ENCODE assay signal across 12 mouse cellular contexts in the genomic region with DNA sequence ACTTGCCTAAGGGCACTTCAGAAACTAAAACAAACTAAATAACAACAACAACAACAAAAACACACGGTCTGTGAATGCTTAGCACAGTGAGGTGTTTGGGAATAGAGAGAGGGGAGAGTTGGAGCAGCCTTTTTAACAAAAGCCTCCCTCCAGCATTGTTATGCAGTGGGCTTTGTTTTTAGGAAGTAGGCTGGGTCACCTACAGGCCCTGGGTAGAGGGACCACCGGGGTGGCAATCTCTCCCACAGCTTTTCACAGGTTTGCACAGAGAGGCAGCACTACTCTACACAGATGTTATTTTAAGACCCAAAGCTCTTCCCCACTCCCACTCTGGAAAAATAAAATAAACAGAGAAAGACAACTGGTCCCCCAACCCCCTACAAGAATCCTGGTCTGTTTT. TPM values are rescaled to one million over a fixed set of nuclear protein-coding genes. Genes with fewer than 3 reads are reported as not detected.
A peak's percentile ranks its signal among the peaks of the same experiment; 100 is the strongest.
DNase-seq lines count a peak whose midpoint lies in the region; ATAC-seq and TF ChIP-seq lines count a peak whose summit lies in the region.
"Had no signal": no experiment of that assay in that cellular context is flagged by ENCODE, and none has a peak within 500 bp of the region (broad histone marks: within the 10 kb centered on the region; RNA-seq: fewer than 3 reads in every experiment).

No protein-coding gene starts in this region.

- H3K27ac ChIP-seq in forebrain, embryonic 13.5 days: peak overlapping the region; percentile 31; the same call in 1 of the 2 replicates
- H3K27ac ChIP-seq in forebrain, postnatal 0 days (ENCODE audit: low read depth, low read length): no peak overlapping the region
- H3K27ac ChIP-seq in midbrain, embryonic 13.5 days: peak overlapping the region; percentile 32; the same call in 1 of the 2 replicates
- no peak overlapping the region for H3K27ac ChIP-seq in midbrain, embryonic 14.5 days (replicated peaks; ENCODE audit: low read depth, low read length)
- H3K27ac ChIP-seq: kidney, postnatal 0 days; neural tube, embryonic 12.5 days had no signal

- H3K9me3 ChIP-seq in forebrain, embryonic 13.5 days (replicated peaks): no peaks in the 10 kb centered on the region
- H3K9me3 ChIP-seq in forebrain, postnatal 0 days (ENCODE audit: low read length): no peaks in the 10 kb centered on the region
- no peaks in the 10 kb centered on the region for H3K9me3 ChIP-seq in midbrain, embryonic 13.5 days
- H3K9me3 ChIP-seq in midbrain, embryonic 14.5 days (ENCODE audit: control insufficient read depth, low read length): no peaks in the 10 kb centered on the region
- H3K9me3 ChIP-seq: heart, embryonic 13.5 days; neural tube, embryonic 12.5 days had no signal

- no peak for TF ChIP-seq CTCF in forebrain, postnatal 0 days (IDR thresholded peaks at IDR 0.05; ENCODE audit: low read depth)

- peaks cover 71% of the 10 kb centered on the region for H3K36me3 ChIP-seq in forebrain, embryonic 13.5 days (ENCODE audit: poor library complexity, severe bottlenecking)
- peaks cover 41% of the 10 kb centered on the region for H3K36me3 ChIP-seq in forebrain, postnatal 0 days (ENCODE audit: insufficient read depth)
- H3K36me3 ChIP-seq in midbrain, embryonic 13.5 days: peaks cover 72% of the 10 kb centered on the region
- H3K36me3 ChIP-seq in midbrain, embryonic 14.5 days (ENCODE audit: control insufficient read depth, insufficient read depth, low read length): peaks cover 68% of the 10 kb centered on the region
- peaks cover 11% of the 10 kb centered on the region for H3K36me3 ChIP-seq in myocyte (ENCODE audit: control insufficient read depth, insufficient read depth)

- no peak overlapping the region for H3K9ac ChIP-seq in forebrain, embryonic 13.5 days
- no peak overlapping the region for H3K9ac ChIP-seq in forebrain, postnatal 0 days
- H3K9ac ChIP-seq in midbrain, embryonic 13.5 days (replicated peaks): peak overlapping the region; percentile 42; the same call in 1 of the 2 replicates
- H3K9ac ChIP-seq in midbrain, embryonic 14.5 days (replicated peaks; ENCODE audit: low read length): no peak overlapping the region; the same call in 1 of the 2 replicates
- H3K9ac ChIP-seq: heart, embryonic 13.5 days; neural tube, embryonic 12.5 days had no signal

- WGBS in forebrain, embryonic 13.5 days: 0% methylated on average over 2 of the region's 2 CpGs
- 10% methylated on average over 2 of the region's 2 CpGs for WGBS in forebrain, postnatal 0 days
- 7% methylated on average over 2 of the region's 2 CpGs for WGBS in midbrain, embryonic 13.5 days
- WGBS in midbrain, embryonic 14.5 days: 8% methylated on average over 2 of the region's 2 CpGs

- ATAC-seq in forebrain, embryonic 13.5 days: no peak
- no peak for ATAC-seq in forebrain, postnatal 0 days
- no peak for ATAC-seq in midbrain, embryonic 13.5 days
- no peak for ATAC-seq in midbrain, embryonic 14.5 days (ENCODE audit: low FRiP score, low TSS enrichment)

- DNase-seq in forebrain, postnatal 0 days: no peak
- no peak for DNase-seq in midbrain, embryonic 14.5 days
- DNase-seq in forelimb bud, embryonic 11.5 days (ENCODE audit: low read depth, low spot score): peak; percentile 38
- no peak for DNase-seq in layer of hippocampus, postnatal 25 days (ENCODE audit: extremely low spot score in 1 of 2, low spot score in 1 of 2)
- DNase-seq in gastrocnemius, postnatal 4 days (ENCODE audit: low spot score in 2 of 2): no peak
- DNase-seq: right cerebral cortex, postnatal 25 days had no signal

- peaks cover 55% of the 10 kb centered on the region for H3K4me1 ChIP-seq in forebrain, embryonic 13.5 days
- H3K4me1 ChIP-seq in forebrain, postnatal 0 days (ENCODE audit: insufficient read depth): peaks cover 6% of the 10 kb centered on the region; the same call in 1 of the 2 replicates
- peaks cover 46% of the 10 kb centered on the region for H3K4me1 ChIP-seq in midbrain, embryonic 13.5 days (replicated peaks)
- H3K4me1 ChIP-seq in midbrain, embryonic 14.5 days (ENCODE audit: control insufficient read depth, insufficient read depth, low read length): peaks cover 15% of the 10 kb centered on the region

- no peaks in the 10 kb centered on the region for H3K79me2 ChIP-seq in myocyte (ENCODE audit: control insufficient read depth, insufficient read depth)

- no peak for TF ChIP-seq POLR2A in myocyte (IDR thresholded peaks at IDR 0.05; ENCODE audit: insufficient read length, low read depth)

- no peak overlapping the region for H3K4me2 ChIP-seq in forebrain, embryonic 13.5 days
- no peak overlapping the region for H3K4me2 ChIP-seq in forebrain, postnatal 0 days (ENCODE audit: low read depth)
- no peak overlapping the region for H3K4me2 ChIP-seq in midbrain, embryonic 13.5 days (replicated peaks)
- no peak overlapping the region for H3K4me2 ChIP-seq in midbrain, embryonic 14.5 days (ENCODE audit: low read length)
- H3K4me2 ChIP-seq in myocyte (ENCODE audit: low read depth): peak overlapping the region; percentile 12
- H3K4me2 ChIP-seq: heart, embryonic 13.5 days had no signal

- H3ac ChIP-seq in myocyte (ENCODE audit: control insufficient read depth, insufficient read length): no peak overlapping the region

- peaks cover 13% of the 10 kb centered on the region for H3K27me3 ChIP-seq in forebrain, embryonic 13.5 days
- no peaks in the 10 kb centered on the region for H3K27me3 ChIP-seq in forebrain, postnatal 0 days (ENCODE audit: insufficient read depth, low read length)
- H3K27me3 ChIP-seq in midbrain, embryonic 13.5 days: no peaks in the 10 kb centered on the region
- no peaks in the 10 kb centered on the region for H3K27me3 ChIP-seq in midbrain, embryonic 14.5 days (ENCODE audit: control insufficient read depth, insufficient read depth, low read length)
- H3K27me3 ChIP-seq in myocyte (ENCODE audit: control insufficient read depth, insufficient read depth, insufficient read length): no peaks in the 10 kb centered on the region
- H3K27me3 ChIP-seq: heart, embryonic 13.5 days; neural tube, embryonic 12.5 days had no signal

- no peak overlapping the region for H3K4me3 ChIP-seq in forebrain, embryonic 13.5 days
- no peak overlapping the region for H3K4me3 ChIP-seq in forebrain, postnatal 0 days (ENCODE audit: low read depth, low read length)
- H3K4me3 ChIP-seq in midbrain, embryonic 13.5 days (replicated peaks): no peak overlapping the region
- H3K4me3 ChIP-seq in midbrain, embryonic 14.5 days (replicated peaks; ENCODE audit: low read depth, low read length): no peak overlapping the region
- H3K4me3 ChIP-seq in myocyte: no peak overlapping the region
- H3K4me3 ChIP-seq: heart, embryonic 13.5 days; neural tube, embryonic 12.5 days had no signal

TF ChIP-seq in myocyte, 11 proteins besides CTCF, POLR2A, EP300 and RAD21:
- no peak for TF ChIP-seq MYOG (IDR thresholded peaks at IDR 0.05; ENCODE audit: control insufficient read depth in 1 of 3, insufficient read depth in 1 of 3, insufficient read length in 2 of 3, low read depth in 2 of 3)
TF ChIP-seq in myocyte: peak in this region for 0.

RNA-seq across cellular contexts. Expression of gene Fancc, which starts 31.8 kb away (rescaled TPM):
- polyA plus RNA-seq in forebrain, embryonic 13.5 days (2015; fragmentation: Nextera tagmentation; extraction: Ambion mirVana): 13.7 and 18.1 TPM in 2 replicates
- 9.3 and 12.2 TPM in 2 replicates for total RNA-seq in forebrain, postnatal 0 days (2014; rRNA removed)
- polyA plus RNA-seq in forebrain, postnatal 0 days (2015; fragmentation: Nextera tagmentation; extraction: Ambion mirVana): 7.4 and 8.0 TPM in 2 replicates
- 17.6 and 19.7 TPM in 2 replicates for polyA plus RNA-seq in midbrain, embryonic 13.5 days (2015; fragmentation: Nextera tagmentation; extraction: Ambion mirVana)
- polyA plus RNA-seq in midbrain, embryonic 14.5 days (2014; fragmentation: Nextera tagmentation; extraction: Ambion mirVana): 12.6 and 18.1 TPM in 2 replicates
- polyA plus RNA-seq in myocyte (2012; fragmentation: generic; extraction: Trizol): 8.1 TPM
- 1 to 10 TPM; 5.4 to 7.7 TPM for total RNA-seq in layer of hippocampus, postnatal 25 days (2021)
- 1 to 10 TPM; 8.0 to 9.0 TPM for total RNA-seq in gastrocnemius, postnatal 4 days (2021)

RNA-seq across cellular contexts. Expression of gene Ptch1, which starts 44.5 kb away (rescaled TPM):
- polyA plus RNA-seq in forebrain, embryonic 13.5 days (2015; fragmentation: Nextera tagmentation; extraction: Ambion mirVana): 11.3 and 16.0 TPM in 2 replicates
- total RNA-seq in forebrain, postnatal 0 days (2014; rRNA removed): 11.7 and 26.5 TPM in 2 replicates
- 2.7 and 4.8 TPM in 2 replicates for polyA plus RNA-seq in forebrain, postnatal 0 days (2015; fragmentation: Nextera tagmentation; extraction: Ambion mirVana)
- 16.0 and 17.8 TPM in 2 replicates for polyA plus RNA-seq in midbrain, embryonic 13.5 days (2015; fragmentation: Nextera tagmentation; extraction: Ambion mirVana)
- polyA plus RNA-seq in midbrain, embryonic 14.5 days (2014; fragmentation: Nextera tagmentation; extraction: Ambion mirVana): 17.4 and 17.8 TPM in 2 replicates
- polyA plus RNA-seq in myocyte (2012; fragmentation: generic; extraction: Trizol): 2.2 TPM
- total RNA-seq in layer of hippocampus, postnatal 25 days (2021): 10 to 100 TPM; 39.9 to 47.9 TPM
- 10 to 100 TPM; 23.4 to 24.1 TPM for total RNA-seq in gastrocnemius, postnatal 4 days (2021)

Comparison
In these comparisons a context has a peak if more than half of its experiments do, and no peak if none do; other contexts are left out.
1. H3K27ac ChIP-seq: peak in forebrain, embryonic 13.5 days (single experiment) and midbrain, embryonic 13.5 days (single experiment); none in forebrain, postnatal 0 days (single experiment) and midbrain, embryonic 14.5 days (single experiment).